Mouse (Mus musculus) lung, postnatal 0 days (tissue): ENCODE measurements around the gene Gm20388. TPM values are rescaled to one million over a fixed set of nuclear protein-coding genes. Genes with fewer than 3 reads are reported as not detected.

Experiments
- ATAC-seq: fragments of 200-750 bp; cut with Nextera tagmentation; 2 replicates; pipeline ENCODE4 v1.8.0; 2017; ENCODE audit warnings: moderate library complexity
- DNase-seq: peaks from one replicate; pipeline ENCODE4 v3.0.0-alpha.2; 2016; ENCODE audit warnings: low spot score
- H3K27ac ChIP-seq: fragments of 300-500 bp; sonication (generic); 2 replicates; pipeline ENCODE4 v1.5.1; 2014; ENCODE audit warnings: antibody characterized with exemption, mild to moderate bottlenecking, low read length, mixed read lengths
- H3K27me3 ChIP-seq: fragments of 300-500 bp; sonication (generic); replicated peaks from 2 replicates; pipeline ENCODE4 v1.6.1; 2014; ENCODE audit warnings: low read length, mixed read lengths; ENCODE audit not compliant: insufficient read depth
- H3K36me3 ChIP-seq: fragments of 300-500 bp; sonication (generic); 2 replicates; pipeline ENCODE4 v1.6.1; 2014; ENCODE audit warnings: low read length, mixed read lengths; ENCODE audit not compliant: insufficient read depth
- H3K4me1 ChIP-seq: fragments of 300-500 bp; sonication (generic); 2 replicates; pipeline ENCODE4 v1.6.1; 2014; ENCODE audit warnings: antibody characterized with exemption, low read depth, low read length, mixed read lengths; ENCODE audit not compliant: insufficient read depth
- H3K4me2 ChIP-seq: fragments of 300-500 bp; sonication (generic); replicated peaks from 2 replicates; pipeline ENCODE4 v1.6.1; 2014; ENCODE audit warnings: low read depth, mild to moderate bottlenecking, low read length, moderate library complexity, mixed read lengths
- H3K4me3 ChIP-seq: fragments of 300-500 bp; sonication (generic); 2 replicates; pipeline ENCODE4 v1.5.1; 2014; ENCODE audit warnings: low read depth, low read length
- H3K9ac ChIP-seq: fragments of 300-500 bp; sonication (generic); replicated peaks from 2 replicates; pipeline ENCODE4 v1.6.1; 2014; ENCODE audit warnings: low read depth, mild to moderate bottlenecking
- H3K9me3 ChIP-seq: fragments of 300-500 bp; sonication (generic); 2 replicates; pipeline ENCODE4 v1.6.1; 2016; ENCODE audit warnings: low read length, mixed read lengths
- CTCF ChIP-seq: IDR thresholded peaks from 2 replicates; pipeline ENCODE4 v1.5.1; 2016; ENCODE audit warnings: antibody characterized with exemption, mild to moderate bottlenecking
- EP300 ChIP-seq: IDR thresholded peaks from 2 replicates; pipeline ENCODE4 v1.6.1; 2016; ENCODE audit warnings: antibody characterized with exemption, mild to moderate bottlenecking, control low read depth
- WGBS: fragments of 180-500 bp; shearing (Covaris S2); extraction: QIAGEN DNeasy Blood & Tissue Kit; methylation state at CpG from one replicate; pipeline ENCODE4 v1.1.7; 2014; 5-methylcytosine and 5-hydroxymethylcytosine counted together
- polyA plus RNA-seq: library from polyadenylated mRNA; unstranded; fragments of >200 nt; fragmentation: Nextera tagmentation; extraction: Ambion mirVana; gene quantifications from 2 replicates; pipeline ENCODE4 v1.2.1, GENCODE M21; 2015

Gene Gm20388
- polyA plus RNA-seq, 1 experiment from 2014 or later: not detected

DNA sequence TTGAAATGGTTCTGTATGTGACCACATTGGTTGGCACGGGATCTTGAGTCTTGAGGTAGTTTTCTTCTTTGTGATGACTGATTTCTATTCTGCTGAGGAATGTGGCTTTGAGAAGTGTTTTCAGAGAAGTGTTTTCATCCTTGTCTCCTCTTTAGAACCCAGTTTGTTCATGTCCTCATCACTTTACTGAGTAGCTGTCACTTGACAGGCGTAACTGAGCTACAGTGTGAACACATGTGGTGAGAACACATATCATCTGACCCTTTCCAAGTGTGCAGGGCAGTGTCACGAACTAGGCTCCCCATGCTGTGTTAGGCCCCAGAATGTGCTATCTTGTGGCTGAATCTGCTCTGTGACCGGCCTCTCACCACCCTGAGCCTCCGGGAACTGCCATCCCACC lies 2181.8 kb downstream of the Gm20388 start:
- no peaks in the 10 kb centered on the region for H3K36me3 ChIP-seq
- no peak overlapping the region for H3K4me3 ChIP-seq
- DNase-seq (peak; percentile 89), ATAC-seq (peak; percentile 84)
- H3K4me1 ChIP-seq: no peaks in the 10 kb centered on the region
- H3K27me3 ChIP-seq: no peaks in the 10 kb centered on the region
- no peak overlapping the region for H3K4me2 ChIP-seq
- TF ChIP-seq EP300 (peak; percentile 79), CTCF (no peak)
- H3K9ac ChIP-seq: no peak overlapping the region
- WGBS: 49% methylated on average over 5 of the region's 5 CpGs
- no peak overlapping the region for H3K27ac ChIP-seq
- no peaks in the 10 kb centered on the region for H3K9me3 ChIP-seq

DNA sequence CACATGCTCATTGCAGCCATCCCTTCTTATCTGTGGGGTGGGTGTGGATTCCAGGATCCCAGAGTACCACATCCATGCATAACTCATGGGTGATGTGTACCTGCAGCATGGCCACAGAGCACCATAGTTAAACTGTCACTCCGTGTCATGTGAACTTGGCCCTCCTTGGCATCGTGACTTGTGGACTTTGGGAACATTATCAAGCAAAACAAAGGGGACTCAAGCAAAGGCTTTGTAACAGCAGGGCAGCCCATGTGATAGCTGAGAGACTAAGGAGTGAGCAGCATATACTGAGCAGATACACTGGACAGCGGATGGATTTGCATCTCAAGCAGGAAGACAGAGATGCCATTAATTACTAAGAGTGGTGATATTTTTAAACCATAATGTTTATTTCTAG lies 2188.1 kb downstream of the Gm20388 start:
- 78% methylated on average over 3 of the region's 3 CpGs for WGBS
- H3K27ac ChIP-seq: no peak overlapping the region
- H3K27me3 ChIP-seq: no peaks in the 10 kb centered on the region
- ATAC-seq (no peak), DNase-seq (no peak)
- H3K9ac ChIP-seq: no peak overlapping the region
- H3K9me3 ChIP-seq: no peaks in the 10 kb centered on the region
- no peak overlapping the region for H3K4me3 ChIP-seq
- H3K4me2 ChIP-seq: no peak overlapping the region
- no peak for TF ChIP-seq CTCF
- TF ChIP-seq EP300: no peak
- H3K36me3 ChIP-seq: no peaks in the 10 kb centered on the region
- H3K4me1 ChIP-seq: no peaks in the 10 kb centered on the region

DNA sequence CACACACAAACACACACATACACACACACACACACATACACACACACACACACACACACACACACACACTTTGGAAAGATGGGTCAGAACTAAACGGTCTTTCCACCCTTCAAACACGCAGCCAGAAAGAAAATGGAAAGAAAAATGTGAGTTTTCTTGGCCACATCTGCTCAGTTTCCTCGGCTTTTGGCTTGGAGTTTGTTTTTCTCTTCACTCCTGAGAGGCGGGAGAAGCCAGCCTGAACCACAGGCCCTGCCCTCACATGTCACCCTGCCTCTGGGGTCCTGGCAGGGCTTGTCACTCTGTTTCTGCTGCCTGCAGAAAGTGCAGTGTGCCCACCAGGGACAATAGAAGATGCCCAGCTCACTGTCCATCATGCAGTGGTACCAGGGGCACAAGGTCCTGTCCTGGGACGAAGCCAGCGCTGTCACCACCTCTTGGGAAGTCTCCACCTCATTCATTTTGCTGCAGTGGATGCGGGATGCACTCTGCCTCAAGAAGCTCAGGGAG lies 2189.1 kb downstream of the Gm20388 start:
- no peak overlapping the region for H3K4me2 ChIP-seq
- H3K27ac ChIP-seq: no peak overlapping the region
- TF ChIP-seq EP300: no peak
- TF ChIP-seq CTCF: no peak
- ATAC-seq (peak; percentile 32; the same call in 1 of the 2 replicates), DNase-seq (peak; percentile 61)
- no peak overlapping the region for H3K9ac ChIP-seq
- no peaks in the 10 kb centered on the region for H3K9me3 ChIP-seq
- WGBS: 49% methylated on average over 7 of the region's 7 CpGs
- no peaks in the 10 kb centered on the region for H3K27me3 ChIP-seq
- no peaks in the 10 kb centered on the region for H3K4me1 ChIP-seq
- H3K4me3 ChIP-seq: no peak overlapping the region
- H3K36me3 ChIP-seq: no peaks in the 10 kb centered on the region

GRCm38 (mm10) chr8:122101816-122102215 lies 2191.2 kb downstream of the Gm20388 start:
- Histone ChIP-seq H3K36me3 (no peaks in the 10 kb centered on the region), H3K27me3 (no peaks in the 10 kb centered on the region), H3K4me1 (no peaks in the 10 kb centered on the region), H3K4me3 (no peak overlapping the region), H3K9me3 (no peaks in the 10 kb centered on the region), H3K4me2 (no peak overlapping the region), H3K27ac (no peak overlapping the region), H3K9ac (no peak overlapping the region)
- TF ChIP-seq EP300: no peak
- no peak for TF ChIP-seq CTCF
- DNase-seq (no peak), ATAC-seq (no peak)
- 65% methylated on average over 5 of the region's 5 CpGs for WGBS

DNA sequence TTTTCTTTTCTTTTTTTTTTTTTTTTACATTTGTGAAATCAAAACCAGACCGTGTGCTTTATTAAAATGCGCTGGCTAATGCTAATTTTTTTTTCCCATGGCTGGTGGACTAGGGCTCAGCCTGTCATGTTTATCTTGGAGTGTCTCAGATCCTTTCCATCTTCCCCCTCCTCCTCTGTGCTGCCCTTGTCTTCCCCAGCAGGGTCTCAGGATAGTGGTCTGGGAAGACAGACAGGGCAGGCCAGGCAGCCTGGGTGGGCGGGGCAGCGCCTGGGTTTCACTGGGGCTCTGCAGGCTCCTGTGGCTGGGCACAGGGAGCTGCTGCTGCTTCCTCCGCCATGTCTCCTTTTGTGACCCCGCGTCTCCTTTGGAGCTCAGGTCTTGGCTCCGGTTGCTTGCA lies 2191.6 kb downstream of the Gm20388 start:
- WGBS: 35% methylated on average over 8 of the region's 8 CpGs
- Histone ChIP-seq H3K4me2 (no peak overlapping the region), H3K36me3 (no peaks in the 10 kb centered on the region), H3K9me3 (no peaks in the 10 kb centered on the region), H3K9ac (no peak overlapping the region), H3K27me3 (no peaks in the 10 kb centered on the region), H3K27ac (no peak overlapping the region), H3K4me3 (no peak overlapping the region), H3K4me1 (no peaks in the 10 kb centered on the region)
- DNase-seq (no peak), ATAC-seq (no peak)
- no peak for TF ChIP-seq EP300
- no peak for TF ChIP-seq CTCF

- Histone ChIP-seq H3K27ac (no peak overlapping the region), H3K4me2 (no peak overlapping the region)
Measured at GRCm38 (mm10) chr8:122103241-122103640, 2192.6 kb downstream of the Gm20388 start.

GRCm38 (mm10) chr8:122104658-122105057 lies 2194.0 kb downstream of the Gm20388 start:
- H3K27ac ChIP-seq: no peak overlapping the region
- no peaks in the 10 kb centered on the region for H3K9me3 ChIP-seq
- no peaks in the 10 kb centered on the region for H3K36me3 ChIP-seq
- H3K4me3 ChIP-seq: no peak overlapping the region
- no peak overlapping the region for H3K4me2 ChIP-seq
- no peaks in the 10 kb centered on the region for H3K4me1 ChIP-seq
- DNase-seq (no peak), ATAC-seq (no peak)
- H3K27me3 ChIP-seq: no peaks in the 10 kb centered on the region
- WGBS: 75% methylated on average over 4 of the region's 4 CpGs
- TF ChIP-seq EP300: no peak
- TF ChIP-seq CTCF: no peak
- H3K9ac ChIP-seq: no peak overlapping the region

More at GRCm38 (mm10) chr8:122103241-122103640, 2192.6 kb downstream of the Gm20388 start:
- DNase-seq (no peak), ATAC-seq (no peak)
- H3K4me3 ChIP-seq: no peak overlapping the region
- no peak overlapping the region for H3K9ac ChIP-seq
- no peaks in the 10 kb centered on the region for H3K36me3 ChIP-seq
- TF ChIP-seq CTCF: no peak
- TF ChIP-seq EP300: no peak
- 54% methylated on average over 9 of the region's 9 CpGs for WGBS
- H3K9me3 ChIP-seq: no peaks in the 10 kb centered on the region
- H3K4me1 ChIP-seq: no peaks in the 10 kb centered on the region
- no peaks in the 10 kb centered on the region for H3K27me3 ChIP-seq
